Mouse (Mus musculus) cerebellum, adult 2 months (tissue): Measurements from ENCODE around the gene Ifngr2. TPM values are rescaled to one million over a fixed set of nuclear protein-coding genes. Genes with fewer than 3 reads are reported as not detected.

ENCODE experiments used
- DNase-seq, 2 experiments: peaks; one replicate each; pipeline ENCODE4 v3.0.0; 2021
- H3K27ac ChIP-seq: fragments of 200-500 bp; 2 replicates; pipeline ENCODE4 v1.5.1; 2012; ENCODE audit warnings: low read length, control low read depth, inconsistent platforms; ENCODE audit not compliant: insufficient read depth
- H3K27me3 ChIP-seq: fragments of 200-500 bp; 2 replicates; pipeline ENCODE4 v1.6.1; 2012; ENCODE audit warnings: inconsistent platforms, mild to moderate bottlenecking, low read length, moderate library complexity; ENCODE audit not compliant: control insufficient read depth, insufficient read depth
- H3K4me1 ChIP-seq: fragments of 200-500 bp; 2 replicates; pipeline ENCODE4 v1.6.1; 2011; ENCODE audit warnings: low read length; ENCODE audit not compliant: control insufficient read depth, insufficient read depth
- H3K4me3 ChIP-seq: fragments of 200-500 bp; replicated peaks from 2 replicates; pipeline ENCODE3; 2011; ENCODE audit warnings: mild to moderate bottlenecking, low read depth, low read length, control low read depth; ENCODE audit not compliant: insufficient read depth
- CTCF ChIP-seq: fragments of 200-500 bp; IDR thresholded peaks from 2 replicates; pipeline ENCODE4 v1.5.1; 2011; ENCODE audit warnings: low read depth, mild to moderate bottlenecking, control low read depth, low read length, moderate library complexity, borderline replicate concordance; ENCODE audit not compliant: insufficient read depth
- POLR2A ChIP-seq: fragments of 200-500 bp; IDR thresholded peaks from 2 replicates; pipeline ENCODE4 v1.6.1; 2011; ENCODE audit warnings: low read length, control low read depth, borderline replicate concordance; ENCODE audit not compliant: insufficient read depth
- WGBS: fragments of 180-500 bp; shearing (Covaris S2); methylation state at CpG from one replicate; pipeline ENCODE4 v1.1.7; 2018; 5-methylcytosine and 5-hydroxymethylcytosine counted together
- polyA plus RNA-seq: library from polyadenylated mRNA; depleted of rRNA; stranded (reverse); fragments of >200 nt; gene quantifications from 2 replicates; pipeline ENCODE4 v1.2.3, GENCODE M21; 2012

Gene Ifngr2
- polyA plus RNA-seq, 1 experiment: 34.5 TPM

DNA sequence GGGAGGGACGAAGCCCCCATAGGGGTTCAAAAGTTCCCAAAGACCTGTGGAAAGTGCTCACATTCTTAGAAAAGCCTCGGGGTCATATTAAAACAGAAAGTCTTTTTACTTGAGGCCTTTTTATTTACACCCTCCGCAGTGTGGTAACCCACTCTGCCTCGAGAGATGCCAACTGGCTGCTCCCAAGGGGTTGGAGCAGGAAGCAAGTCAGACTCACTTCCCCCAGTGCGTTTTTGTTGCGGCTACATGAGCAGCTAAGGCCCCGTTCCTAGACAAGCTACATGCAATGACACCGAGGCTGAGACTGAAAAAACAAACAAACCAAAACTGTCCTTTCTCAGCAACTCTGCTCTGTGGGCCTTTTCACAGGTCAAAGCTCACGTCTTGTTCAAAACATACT, 8.4 kb upstream of the Ifngr2 start:
- Histone ChIP-seq H3K4me1 (no peaks in the 10 kb centered on the region), H3K27me3 (no peaks in the 10 kb centered on the region), H3K4me3 (no peak overlapping the region), H3K27ac (no peak overlapping the region)
- TF ChIP-seq CTCF (no peak), POLR2A (no peak)
- DNase-seq: no peak
- WGBS: 73% methylated on average over 9 of the region's 9 CpGs

GRCm38 (mm10) chr16:91541573-91542081, 5.2 kb upstream of the Ifngr2 start:
- no peak overlapping the region for H3K27ac ChIP-seq
- H3K4me3 ChIP-seq: peak overlapping the region; percentile 36
- TF ChIP-seq CTCF (no peak), POLR2A (no peak)
- WGBS: 30% methylated on average over 10 of the region's 10 CpGs
- DNase-seq: no peak
- H3K27me3 ChIP-seq: no peaks in the 10 kb centered on the region
- H3K4me1 ChIP-seq: no peaks in the 10 kb centered on the region

DNA sequence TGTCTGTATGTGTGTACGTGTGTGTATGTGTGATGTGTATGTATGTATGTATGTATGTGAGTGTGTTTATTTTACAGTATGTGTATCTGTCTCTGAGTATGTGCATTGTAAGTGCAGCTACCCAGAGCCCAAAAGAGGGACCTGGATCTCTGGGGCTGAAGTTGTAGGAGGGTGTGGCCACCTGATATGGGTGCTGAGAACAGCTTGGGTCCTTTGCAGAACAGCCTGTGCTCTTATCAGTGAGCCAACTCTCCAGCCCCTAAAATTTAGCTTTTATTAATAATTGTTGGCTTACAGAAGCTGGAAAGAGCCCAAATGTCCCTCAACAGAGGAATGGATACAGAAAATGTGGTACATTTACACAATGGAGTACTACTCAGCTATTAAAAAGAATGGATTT, 3.3 kb upstream of the Ifngr2 start:
- no peaks in the 10 kb centered on the region; the same call in 1 of the 2 replicates for H3K4me1 ChIP-seq
- DNase-seq: no peak
- 98% methylated on average over 1 of the region's 1 CpGs for WGBS
- H3K27me3 ChIP-seq: no peaks in the 10 kb centered on the region
- TF ChIP-seq POLR2A (no peak), CTCF (no peak)
- no peak overlapping the region for H3K4me3 ChIP-seq
- no peak overlapping the region for H3K27ac ChIP-seq

DNA sequence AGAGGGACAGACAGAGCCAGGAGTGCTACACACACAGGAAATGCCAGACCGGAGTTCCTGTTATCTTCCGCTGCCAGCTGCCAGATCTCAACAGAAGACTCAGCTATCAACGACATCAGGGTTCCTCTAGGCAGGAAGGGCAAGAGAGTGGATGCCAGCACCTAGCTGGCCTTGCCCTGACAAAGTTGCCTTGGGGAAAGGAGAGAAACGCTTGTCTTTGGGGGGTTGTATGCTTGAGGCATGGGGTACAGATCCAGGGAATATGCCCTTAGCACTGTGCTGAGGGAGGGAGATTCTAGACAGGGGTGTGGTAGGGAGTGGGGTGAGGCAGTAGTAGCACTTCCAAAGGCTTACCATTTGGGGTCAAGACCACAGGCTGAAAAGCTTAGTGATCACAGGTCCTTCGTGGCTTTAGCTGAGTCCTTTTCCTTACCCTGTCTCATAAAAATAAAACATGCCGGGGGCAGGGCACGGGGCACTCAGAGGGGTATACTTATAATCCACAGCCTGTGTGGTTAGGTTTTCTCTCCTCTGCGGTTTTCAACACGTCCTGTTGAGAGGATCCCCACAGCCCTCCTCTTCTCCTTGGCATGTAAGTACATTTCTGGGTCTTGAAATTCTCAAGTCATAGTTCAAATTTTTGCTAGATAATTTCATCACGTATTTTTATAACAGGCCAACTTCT, 1.1 kb upstream of the Ifngr2 start:
- H3K4me1 ChIP-seq: no peaks in the 10 kb centered on the region; the same call in 1 of the 2 replicates
- TF ChIP-seq CTCF (no peak), POLR2A (no peak)
- WGBS: 84% methylated on average over 10 of the region's 10 CpGs

DNA sequence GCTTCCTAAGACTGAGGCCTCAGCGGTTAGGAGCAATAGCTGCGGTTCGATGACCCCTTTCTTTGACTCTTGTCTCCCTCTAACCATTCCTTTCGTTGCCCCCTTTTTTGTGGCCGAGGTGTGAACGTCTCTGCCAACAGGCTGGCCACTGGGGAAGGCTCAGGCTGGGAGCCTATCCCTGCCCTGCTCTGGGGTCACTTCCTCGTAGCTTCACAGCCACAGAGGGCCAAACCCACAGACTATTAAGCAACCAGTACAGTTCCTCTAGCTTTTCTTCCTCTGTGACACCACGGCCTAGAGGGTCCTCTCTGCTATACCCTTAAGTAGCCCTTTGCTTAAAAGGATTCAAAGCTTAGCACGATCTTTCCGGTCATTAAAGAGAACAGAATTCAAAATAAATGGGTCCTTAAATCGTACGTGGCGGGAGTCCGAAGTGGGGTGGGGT, 459 bp upstream of the Ifngr2 start:
- DNase-seq: peak in 1 of 2 experiments; percentile 29
- Histone ChIP-seq H3K27me3 (no peaks in the 10 kb centered on the region), H3K4me1 (no peaks in the 10 kb centered on the region; the same call in 1 of the 2 replicates), H3K27ac (no peak overlapping the region), H3K4me3 (peak overlapping the region; percentile 60)
- WGBS: 32% methylated on average over 14 of the region's 14 CpGs
- no peak for TF ChIP-seq POLR2A
- TF ChIP-seq CTCF: no peak

More for the DNA sequence above, 1.1 kb upstream of the Ifngr2 start:
- Histone ChIP-seq H3K4me3 (no peak overlapping the region), H3K27me3 (no peaks in the 10 kb centered on the region), H3K27ac (no peak overlapping the region)
- DNase-seq: no peak

- Histone ChIP-seq H3K27ac (no peak overlapping the region), H3K4me3 (peak overlapping the region; percentile 81), H3K4me1 (no peaks in the 10 kb centered on the region; the same call in 1 of the 2 replicates), H3K27me3 (no peaks in the 10 kb centered on the region)
- TF ChIP-seq POLR2A: no peak
- no peak for TF ChIP-seq CTCF
- 75% methylated on average over 5 of the region's 5 CpGs for WGBS
- no peak for DNase-seq
Measured at GRCm38 (mm10) chr16:91547974-91548373, 1.1 kb downstream of the Ifngr2 start.

DNA sequence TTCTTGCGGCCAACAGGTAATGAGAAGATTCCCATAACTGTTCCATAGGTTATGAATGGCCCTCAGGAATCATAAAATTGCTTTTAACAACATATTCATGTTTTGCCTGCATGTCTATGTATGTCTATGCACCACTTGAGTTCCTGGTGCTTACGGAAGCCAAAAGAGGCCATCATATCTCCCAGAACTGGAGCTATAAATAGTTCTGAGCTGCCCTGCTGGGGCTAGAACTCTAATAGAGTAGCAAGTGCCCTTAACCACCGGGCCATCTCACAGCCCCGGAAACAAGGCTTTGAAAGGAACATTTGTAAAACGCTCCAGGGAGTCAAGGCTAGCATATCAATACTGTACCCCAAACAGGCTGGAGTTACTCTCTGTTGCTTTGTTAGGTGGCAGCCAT, 1.7 kb downstream of the Ifngr2 start:
- TF ChIP-seq CTCF (no peak), POLR2A (no peak)
- 27% methylated on average over 5 of the region's 5 CpGs for WGBS
- Histone ChIP-seq H3K27me3 (no peaks in the 10 kb centered on the region), H3K4me3 (peak overlapping the region; percentile 9), H3K27ac (no peak overlapping the region), H3K4me1 (peaks cover 4% of the 10 kb centered on the region)
- no peak for DNase-seq

GRCm38 (mm10) chr16:91548996-91549395, 2.1 kb downstream of the Ifngr2 start:
- Histone ChIP-seq H3K27ac (no peak overlapping the region), H3K4me1 (peaks cover 6% of the 10 kb centered on the region), H3K4me3 (peak overlapping the region; percentile 33), H3K27me3 (no peaks in the 10 kb centered on the region)
- WGBS: 76% methylated on average over 2 of the region's 2 CpGs
- no peak for DNase-seq
- TF ChIP-seq CTCF (no peak), POLR2A (no peak)
